Mouse (Mus musculus) lung, embryonic 16.5 days (tissue): ENCODE results near the gene Cd209g. TPM values are rescaled to one million over a fixed set of nuclear protein-coding genes. Genes with fewer than 3 reads are reported as not detected.

ENCODE experiments used
- polyA plus RNA-seq: library from polyadenylated mRNA; unstranded; fragments of >200 nt; fragmentation: Nextera tagmentation; extraction: Ambion mirVana; gene quantifications from 2 replicates; pipeline ENCODE4 v1.2.1, GENCODE M21; 2015

Gene Cd209g
- polyA plus RNA-seq, 1 experiment from 2014 or later = not detected

Other genes with a start within 250 kb of the Cd209g start
- gene Cd209b, start 207.3 kb upstream of the Cd209g start, polyA plus RNA-seq = not detected in 2 replicates
- gene Cd209c, start 179.4 kb upstream of the Cd209g start, polyA plus RNA-seq = 0.11 and 0.40 TPM in 2 replicates
- not detected in 2 replicates for gene Cd209f, start 28.3 kb upstream of the Cd209g start, polyA plus RNA-seq
- 24.1 and 24.5 TPM in 2 replicates for gene Evi5l, start 32.5 kb downstream of the Cd209g start, polyA plus RNA-seq
- 4.4 and 4.5 TPM in 2 replicates for gene Prr36, start 83.4 kb downstream of the Cd209g start, polyA plus RNA-seq
- 6.0 and 6.7 TPM in 2 replicates for gene Lrrc8e, start 92.7 kb downstream of the Cd209g start, polyA plus RNA-seq
- gene Map2k7, start 104.6 kb downstream of the Cd209g start, polyA plus RNA-seq = 26.8 and 29.1 TPM in 2 replicates
- gene Gm49320, start 104.8 kb downstream of the Cd209g start, polyA plus RNA-seq = 1.1 and 1.6 TPM in 2 replicates
- gene Tgfbr3l, start 114.1 kb downstream of the Cd209g start, polyA plus RNA-seq = 3.4 and 4.2 TPM in 2 replicates
- gene Snapc2, start 119.0 kb downstream of the Cd209g start, polyA plus RNA-seq = 48.7 and 52.0 TPM in 2 replicates
- gene Ctxn1, start 125.2 kb downstream of the Cd209g start, polyA plus RNA-seq = 54.4 and 58.0 TPM in 2 replicates
- gene Timm44, start 141.8 kb downstream of the Cd209g start, polyA plus RNA-seq = 56.5 and 57.2 TPM in 2 replicates
- gene Ccl25, start 191.1 kb downstream of the Cd209g start, polyA plus RNA-seq = 18.2 and 25.8 TPM in 2 replicates
- gene Elavl1, start 191.3 kb downstream of the Cd209g start, polyA plus RNA-seq = 197 and 224 TPM in 2 replicates